Mouse (Mus musculus) testis, postnatal 10 days (tissue): ENCODE measurements around the gene Mrrf.

ENCODE experiments used
- DNase-seq: peaks from one replicate; pipeline ENCODE4 v3.0.0; 2021; ENCODE audit warnings: low spot score

The Mrrf gene

DNA sequence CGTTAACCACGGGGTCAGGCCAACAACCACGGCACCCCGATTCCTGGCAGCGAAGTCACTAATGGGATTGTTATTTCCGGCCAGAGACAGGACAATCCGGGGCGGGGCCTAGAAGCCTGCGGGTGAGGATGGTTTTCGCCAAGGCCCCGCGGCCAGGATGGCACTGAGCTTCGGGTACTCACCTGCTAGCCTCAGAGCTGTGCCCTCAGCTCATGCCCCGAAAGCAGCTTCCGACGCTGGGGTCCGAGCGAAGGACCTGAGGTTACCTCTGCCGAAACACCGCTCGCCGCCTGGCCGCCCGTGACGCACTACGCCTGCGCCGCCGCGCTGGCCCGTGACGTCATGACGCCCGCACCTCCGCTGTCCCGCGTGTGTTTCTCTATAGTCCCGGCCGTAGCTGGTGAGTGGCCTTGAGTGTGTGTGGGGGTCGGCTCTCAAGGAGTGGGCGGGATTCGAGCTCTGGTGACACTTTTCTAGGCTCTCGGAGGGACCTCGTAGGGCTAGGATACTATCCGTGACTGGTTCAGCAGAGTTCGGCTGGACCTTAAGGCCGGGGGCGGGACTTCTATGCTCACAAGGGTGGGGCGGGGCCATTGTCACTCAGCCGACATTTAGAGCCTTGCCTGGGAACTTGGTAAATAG lies at the start of gene Mrrf, which contains the start of gene Rbm18:
TSS of gene Mrrf (plus strand) at position 90 of the 642 bp plus-strand sequence.
TSS of gene Rbm18 (minus strand) at position 474 of the 642 bp plus-strand sequence.
- peak; percentile 95 for DNase-seq

DNA sequence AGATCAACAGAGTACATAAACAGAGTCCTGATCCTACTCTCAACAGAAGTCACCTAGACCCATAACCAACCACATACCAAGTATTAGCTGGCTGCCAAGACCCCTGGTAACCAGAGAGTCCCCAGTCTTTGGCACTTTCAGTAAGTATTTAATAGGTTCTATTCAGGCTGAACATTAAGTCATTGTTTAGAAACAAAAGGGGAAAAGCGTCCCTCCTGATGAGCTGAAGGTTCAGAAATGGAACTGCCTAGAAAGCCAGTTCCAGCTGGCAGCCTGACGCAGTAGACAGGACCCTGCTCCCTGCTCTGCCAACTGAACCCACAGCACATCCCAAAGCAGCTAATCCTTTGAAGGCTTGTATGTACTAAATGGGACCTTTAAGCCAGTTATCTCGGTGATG lies 47.0 kb upstream of the Mrrf start:
- DNase-seq: no peak

DNA sequence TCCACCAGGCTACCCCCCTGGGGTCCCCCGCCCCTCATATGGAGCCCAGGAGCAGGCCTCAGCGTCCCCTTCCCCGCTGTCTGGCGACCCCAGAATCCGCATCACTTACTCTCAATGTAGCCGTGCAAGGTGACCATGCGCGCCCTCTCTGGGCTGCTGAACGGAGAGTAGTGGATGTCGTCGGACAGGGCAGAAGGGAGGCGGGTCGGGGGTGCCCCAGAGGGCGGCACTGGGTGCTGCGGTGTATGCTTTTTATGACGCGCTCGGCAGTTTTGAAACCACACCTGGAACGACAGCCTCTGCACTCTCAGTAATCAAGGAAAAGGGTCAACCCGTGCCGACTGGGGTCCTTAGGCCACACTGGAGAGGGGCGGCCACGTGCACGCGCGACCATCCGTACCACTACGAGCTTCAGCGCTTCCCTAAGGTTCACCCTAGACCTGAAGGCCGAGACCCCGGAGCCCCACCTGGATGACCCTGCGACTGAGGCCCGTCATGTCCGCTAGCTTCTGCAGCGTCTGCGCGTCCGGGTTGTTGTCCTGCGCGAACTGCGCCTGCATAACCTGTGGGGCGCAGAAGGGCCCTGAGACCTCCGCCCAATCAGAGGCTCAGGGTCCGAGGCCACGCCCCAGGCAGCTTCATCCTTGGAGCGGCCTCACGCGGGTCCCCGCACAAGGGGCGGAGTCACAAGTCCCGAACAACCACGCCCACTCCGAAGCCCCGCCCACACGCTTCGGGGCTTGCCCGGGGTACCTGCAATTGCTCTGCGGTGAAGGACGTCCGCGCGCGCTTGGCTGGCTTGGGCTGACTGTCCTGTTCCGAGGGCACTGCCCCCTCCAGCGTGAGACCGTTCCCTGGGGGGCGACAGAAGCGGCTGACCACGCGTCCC lies 45.1 kb upstream of the Mrrf start:
- DNase-seq: peak; percentile 85

DNA sequence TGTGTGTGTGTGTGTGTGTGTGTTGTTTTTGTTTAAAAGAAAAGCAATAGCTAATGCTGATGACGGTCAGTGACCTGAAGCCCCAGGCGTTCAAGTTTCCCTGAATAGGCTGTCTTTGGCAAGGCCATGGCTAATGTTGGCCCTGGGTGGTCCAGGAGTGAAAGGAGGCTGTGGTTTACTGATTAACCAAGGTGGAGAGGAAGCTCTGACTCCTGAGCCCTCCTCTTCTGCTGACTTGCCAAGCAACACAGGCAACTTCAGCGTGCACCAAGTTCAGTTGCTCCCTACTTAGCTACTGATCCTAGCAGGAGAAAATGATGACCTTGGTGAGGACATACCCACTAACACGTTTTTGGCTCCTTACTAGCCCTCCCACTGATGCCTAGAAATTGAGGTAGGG lies 43.4 kb upstream of the Mrrf start:
- DNase-seq: no peak

DNA sequence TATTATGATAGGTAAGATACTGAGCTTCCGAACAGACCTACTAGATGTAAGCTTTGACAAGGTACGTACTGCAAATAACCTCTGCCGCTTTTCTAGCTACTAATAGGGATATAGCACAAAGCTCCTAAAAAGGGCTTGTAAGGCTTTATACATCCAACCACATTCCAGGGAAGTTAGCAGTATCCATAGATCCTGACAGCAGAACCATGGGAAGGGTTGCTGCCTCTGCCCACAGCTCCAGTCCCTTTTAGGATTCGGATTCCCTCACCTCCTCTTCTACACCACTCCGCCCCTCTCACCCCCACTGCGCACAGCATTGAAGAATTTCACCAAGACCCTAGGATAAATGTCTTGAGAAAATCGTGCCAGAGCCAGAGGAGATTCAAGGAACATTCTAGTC lies 42.9 kb upstream of the Mrrf start:
- no peak for DNase-seq

DNA sequence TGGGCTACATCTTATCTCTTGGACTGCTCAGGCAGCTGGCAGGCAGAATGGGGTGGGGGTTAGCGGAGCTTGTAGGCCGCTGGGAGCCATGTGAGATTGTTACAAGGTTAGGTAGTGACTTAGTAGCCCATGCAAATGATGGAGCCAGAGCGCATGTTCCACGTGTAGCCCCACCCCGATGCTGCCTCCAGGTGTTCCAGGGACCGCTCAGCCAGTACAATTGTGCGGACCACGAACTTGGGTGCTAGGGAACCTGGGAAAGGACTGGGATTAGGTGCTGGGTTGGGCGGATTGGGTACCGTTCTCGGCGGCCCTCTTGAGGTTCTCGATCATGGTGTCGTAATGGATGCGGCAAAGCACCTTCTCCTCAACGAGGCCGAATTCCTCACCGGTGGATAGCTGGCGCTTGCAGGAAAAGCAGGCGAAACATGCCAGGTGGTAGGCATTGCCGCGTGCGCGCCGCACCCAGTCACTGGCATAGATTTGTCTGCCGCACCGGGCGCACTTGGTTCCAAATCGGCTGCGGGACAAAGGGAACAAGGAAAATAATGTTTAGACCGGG lies 42.2 kb upstream of the Mrrf start:
- DNase-seq: no peak

DNA sequence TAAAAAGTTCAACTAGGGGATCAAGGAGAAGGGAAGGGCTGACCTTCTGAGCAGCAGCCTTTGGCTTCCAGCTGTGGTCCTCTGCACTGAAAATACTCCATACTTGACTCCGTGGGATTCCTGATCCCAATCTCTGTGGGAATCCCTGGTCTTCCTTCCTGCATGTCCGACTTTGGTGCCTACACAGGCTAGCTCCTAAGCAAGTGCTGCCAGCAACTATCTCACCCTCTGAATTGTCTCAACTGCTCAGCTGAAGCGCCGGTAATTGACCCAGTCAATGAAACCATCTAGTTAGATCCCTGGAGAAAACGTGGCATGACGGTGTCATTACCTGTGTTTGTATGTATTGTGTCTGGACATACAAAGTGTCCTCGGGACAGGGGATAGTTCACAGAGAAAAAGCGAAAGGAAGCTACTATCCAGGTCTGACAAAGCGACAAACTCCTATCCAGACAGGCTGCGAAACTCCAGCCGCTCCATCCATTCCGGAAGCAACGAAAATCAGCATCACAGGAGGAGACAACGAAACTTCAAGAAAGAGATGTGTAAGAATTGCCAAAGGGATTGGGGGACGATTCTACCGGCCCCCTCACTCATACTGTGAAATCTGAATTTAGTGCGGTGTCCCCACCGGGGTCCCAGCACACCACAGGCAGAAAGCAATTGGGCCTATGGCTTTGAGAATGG lies 38.9 kb upstream of the Mrrf start:
- no peak for DNase-seq

DNA sequence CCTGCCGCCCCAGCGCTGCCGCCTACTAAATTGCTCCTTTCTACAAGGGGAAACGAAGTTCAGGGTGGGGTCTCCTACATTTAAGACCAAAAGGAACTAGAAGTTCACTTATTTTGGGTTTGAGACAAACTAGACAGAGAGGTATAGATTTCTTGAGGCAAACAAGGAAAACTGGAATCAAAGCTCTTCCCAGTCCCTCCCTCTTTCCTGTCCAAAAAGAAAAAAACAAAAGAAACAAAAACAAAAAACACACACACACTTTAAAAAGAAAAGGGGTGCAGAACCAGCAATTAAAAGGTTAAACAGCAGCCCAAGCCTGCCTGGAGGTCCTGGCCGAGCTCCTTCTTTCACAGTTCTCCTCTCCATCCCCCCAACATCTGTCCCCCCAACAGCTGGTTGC lies 38.2 kb upstream of the Mrrf start:
- no peak for DNase-seq

DNA sequence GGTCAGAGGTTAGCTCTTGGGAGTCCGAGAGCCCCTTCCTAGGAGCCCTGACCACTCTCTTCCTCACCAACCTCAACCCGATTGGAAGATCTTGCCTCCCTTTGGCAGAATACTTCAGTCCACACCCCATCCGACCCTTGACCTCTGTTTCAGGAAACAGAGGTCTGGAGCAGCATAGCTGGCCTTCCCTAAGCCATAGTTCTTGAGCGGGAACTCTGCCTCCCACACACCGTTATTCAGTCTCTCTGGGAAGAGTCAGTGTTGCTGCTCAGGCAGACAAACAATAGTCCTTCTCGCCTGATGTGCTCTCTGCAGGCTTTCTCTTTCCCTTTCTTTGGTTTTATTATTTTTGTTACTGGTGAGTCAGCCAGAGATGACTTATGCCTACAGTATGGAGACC lies 36.5 kb upstream of the Mrrf start:
- DNase-seq: no peak

DNA sequence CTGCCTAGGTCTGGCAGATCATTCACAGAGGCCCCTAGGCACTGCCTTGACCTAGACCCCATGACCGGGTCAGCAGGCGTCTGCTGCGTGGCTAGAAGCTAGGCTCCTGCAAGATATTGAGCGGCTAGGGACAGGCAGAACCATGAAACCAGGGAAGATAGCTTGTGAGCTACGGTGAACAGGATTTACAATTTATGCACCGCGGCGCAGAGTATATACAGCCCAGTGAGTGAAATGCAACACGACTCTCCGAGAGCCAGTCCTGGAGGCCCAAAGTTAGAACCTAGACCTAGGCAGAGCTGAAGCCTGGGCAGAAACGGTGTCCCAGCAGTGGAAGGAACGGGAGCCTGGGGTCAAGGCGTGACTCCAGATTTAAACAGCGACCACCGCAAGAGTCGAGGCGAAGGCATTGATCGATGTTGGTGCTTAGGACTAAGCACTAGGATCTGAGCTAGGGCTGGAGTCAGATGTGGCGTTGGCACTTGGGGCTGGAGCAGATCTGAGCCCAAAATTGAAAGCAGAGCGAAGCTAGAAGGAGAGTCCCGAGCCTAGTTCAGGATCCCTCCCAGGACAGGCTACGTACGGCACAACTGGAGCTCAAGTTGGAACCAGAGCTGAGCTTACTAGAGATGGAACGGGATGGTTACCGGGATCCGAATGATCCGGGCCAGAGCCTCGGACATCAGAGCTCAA lies 34.2 kb upstream of the Mrrf start:
- no peak for DNase-seq

DNA sequence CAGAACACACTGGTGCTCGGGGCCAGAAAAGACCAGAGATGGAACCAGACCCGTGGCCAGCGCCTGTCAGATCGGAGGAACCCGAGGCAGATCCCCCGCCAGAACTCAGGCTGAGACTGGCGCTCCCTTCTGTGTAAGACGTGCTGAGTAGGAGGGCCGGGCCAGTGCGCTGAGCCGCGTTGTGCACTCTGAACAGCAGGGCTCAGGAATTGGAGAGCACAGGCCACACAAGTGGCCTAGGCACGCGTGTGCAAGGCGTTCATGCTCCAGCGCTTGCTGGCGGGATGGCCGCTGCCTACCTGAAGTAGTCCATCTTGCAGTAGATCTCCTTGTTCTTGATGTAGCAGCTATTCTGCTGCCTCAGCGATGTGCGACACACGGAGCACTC lies 33.6 kb upstream of the Mrrf start:
- no peak for DNase-seq

DNA sequence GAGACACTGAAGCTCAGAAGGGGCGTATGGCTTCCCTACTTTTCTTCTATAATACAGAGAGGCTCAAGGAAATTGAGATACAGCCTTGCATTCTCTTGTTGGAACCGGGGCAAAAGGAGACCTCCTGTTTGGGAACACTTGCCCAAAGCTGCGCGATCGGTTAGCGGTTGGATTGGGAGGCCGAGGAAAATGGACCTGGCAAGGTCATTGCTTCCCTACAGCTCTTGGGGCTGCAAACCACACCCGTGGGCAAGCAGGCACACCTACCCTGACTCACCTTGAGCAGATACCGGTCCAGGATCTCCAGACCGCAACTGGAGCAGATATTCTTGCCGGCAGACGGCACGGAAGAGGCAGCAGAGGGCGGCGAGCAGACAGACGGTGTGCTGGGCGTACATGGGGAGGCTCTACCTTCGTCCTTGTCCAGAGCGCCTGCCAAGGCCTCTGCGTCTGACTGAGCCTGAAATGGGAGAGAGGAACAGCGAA lies 33.1 kb upstream of the Mrrf start:
- no peak for DNase-seq

DNA sequence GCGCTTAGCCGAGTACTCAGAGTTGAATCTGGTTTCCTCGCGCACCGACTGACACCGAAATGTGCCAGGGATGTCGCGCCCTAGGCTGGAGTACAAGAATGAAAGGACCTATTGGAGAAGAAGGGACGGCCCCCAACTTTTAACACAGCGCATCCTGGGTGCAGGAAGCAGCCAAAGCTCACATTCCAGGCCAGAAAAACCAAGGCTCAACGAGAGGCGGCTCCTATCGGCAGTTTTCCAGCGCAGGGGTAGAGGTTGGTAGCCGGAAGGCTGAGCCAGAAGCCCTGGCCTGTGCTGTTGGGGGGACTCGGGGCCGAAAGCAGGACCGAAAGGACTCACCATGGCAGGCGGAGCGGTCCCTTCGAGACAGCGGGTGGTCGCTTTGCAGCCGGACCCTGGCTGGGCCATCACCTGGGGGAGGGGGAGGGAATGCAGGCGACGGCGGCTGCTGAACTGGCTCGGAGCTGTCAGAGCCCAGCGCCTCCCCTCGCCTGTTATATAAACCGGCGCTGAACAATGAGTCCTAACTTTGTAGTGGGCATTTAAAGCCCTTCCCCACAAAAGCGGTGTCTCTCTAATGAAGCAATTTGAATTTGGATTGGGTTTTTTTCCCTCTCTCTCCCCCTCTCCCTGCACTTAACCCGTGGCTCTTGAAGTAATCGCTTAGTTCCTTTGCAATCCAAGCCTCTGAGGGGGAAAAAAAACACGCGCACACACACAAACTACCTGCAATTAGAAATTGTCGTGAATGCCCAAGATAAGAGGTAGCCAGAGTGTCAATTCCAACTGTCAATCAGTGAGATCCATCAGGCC lies 32.4 kb upstream of the Mrrf start:
- DNase-seq: no peak

DNA sequence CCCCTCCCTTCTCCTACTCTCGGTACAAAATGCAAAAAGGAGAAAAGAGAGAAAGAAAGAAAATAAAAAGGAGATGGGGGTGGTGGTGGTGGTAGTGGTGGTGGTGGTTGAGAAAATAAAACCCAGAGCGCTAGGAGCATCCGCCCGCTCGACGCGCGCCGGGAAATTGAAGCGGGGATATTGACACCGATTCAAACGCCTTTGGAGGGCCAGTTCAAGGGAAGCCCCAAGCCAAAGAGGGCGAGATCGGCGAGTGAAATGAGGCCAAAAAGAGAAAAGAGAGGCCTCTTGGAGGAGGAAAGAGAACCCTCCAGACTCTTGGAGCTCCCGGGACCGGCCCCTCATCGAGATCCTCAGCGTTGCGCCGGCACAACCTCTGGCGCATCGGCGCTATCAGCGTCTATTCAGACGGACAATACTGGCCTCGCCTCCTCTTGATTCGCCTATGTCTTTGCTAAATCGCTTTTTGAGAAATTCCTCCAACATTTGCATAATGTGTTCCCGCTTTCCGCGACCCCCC lies 31.7 kb upstream of the Mrrf start:
- DNase-seq: no peak

DNA sequence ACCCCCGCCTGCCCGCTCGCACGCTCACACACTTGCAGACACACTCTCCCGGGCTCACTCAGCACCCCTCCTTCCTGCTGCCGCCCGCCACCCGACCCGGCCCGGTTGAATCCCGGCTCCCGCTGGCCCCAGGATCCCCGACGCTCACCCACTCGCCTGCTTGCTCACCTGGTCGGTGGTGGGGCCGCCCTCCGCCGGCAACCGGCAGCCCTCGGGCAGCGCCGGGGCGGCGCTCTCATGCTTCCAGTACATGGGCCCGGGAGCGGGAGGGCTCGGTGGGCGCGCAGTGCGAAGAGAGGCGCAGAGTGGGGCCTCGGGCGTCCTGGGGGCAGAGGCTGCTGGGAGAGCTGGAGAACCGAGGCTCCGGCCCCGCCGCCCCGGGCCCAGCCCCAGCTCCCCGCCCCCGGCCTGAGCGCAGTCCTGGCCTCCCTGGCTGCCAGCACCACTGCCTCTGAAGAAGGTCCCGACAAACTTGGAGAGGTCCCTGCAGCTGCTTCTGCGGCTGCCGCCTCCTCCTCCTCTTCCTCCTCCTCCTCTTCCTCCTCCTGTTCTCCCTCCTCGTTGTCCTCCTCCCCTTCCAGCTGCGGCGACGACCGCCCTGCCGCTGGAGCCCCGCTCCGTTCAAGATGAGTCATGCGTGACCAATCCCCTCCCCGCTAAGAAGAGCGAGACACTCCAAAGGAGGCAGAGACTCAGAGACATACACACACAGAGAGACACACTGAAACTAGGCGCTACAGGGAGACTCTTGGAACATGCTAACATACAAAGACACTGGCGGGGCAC lies 31.0 kb upstream of the Mrrf start, which contains the start of gene Lhx6:
TSS of gene Lhx6 (minus strand) at position 453 of the 786 bp plus-strand sequence.
- no peak for DNase-seq

DNA sequence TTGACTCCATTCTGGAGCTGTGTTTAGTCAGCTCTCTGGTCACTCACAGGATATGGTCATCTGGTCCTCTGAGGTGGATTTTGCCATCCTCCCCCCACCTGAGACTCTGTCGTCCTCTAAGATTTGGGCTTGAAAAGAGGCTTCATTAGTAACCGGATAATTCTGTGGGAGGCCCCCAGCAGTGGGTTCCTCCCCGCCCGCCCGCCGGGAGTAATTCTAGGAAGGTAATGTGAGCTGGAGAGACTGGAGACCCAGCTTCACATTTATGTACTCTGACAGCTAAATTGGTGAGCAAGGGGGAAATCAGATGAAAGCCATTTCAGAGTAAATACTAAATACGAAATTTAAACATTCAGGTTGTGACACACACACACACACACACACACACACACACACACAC lies 27.6 kb upstream of the Mrrf start:
- DNase-seq: no peak

DNA sequence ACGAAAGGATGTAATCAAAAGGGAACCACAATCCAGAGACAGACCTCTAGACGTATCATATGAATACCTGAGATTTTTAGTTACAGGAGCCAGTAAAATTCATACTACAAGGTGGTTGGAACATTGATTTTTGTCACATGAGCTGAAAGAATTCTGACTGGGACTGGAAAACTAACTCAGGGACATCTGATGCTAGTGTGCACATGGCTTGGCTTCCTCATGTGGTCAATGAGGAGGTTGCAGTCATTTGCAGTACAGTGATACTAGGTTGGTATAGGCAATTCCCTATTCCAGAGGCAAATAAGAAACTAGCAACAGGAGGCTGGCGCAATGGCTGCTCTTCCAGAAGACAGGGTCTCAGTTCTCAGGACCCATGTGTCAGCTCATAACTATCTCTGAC lies 23.6 kb upstream of the Mrrf start:
- DNase-seq: no peak

DNA sequence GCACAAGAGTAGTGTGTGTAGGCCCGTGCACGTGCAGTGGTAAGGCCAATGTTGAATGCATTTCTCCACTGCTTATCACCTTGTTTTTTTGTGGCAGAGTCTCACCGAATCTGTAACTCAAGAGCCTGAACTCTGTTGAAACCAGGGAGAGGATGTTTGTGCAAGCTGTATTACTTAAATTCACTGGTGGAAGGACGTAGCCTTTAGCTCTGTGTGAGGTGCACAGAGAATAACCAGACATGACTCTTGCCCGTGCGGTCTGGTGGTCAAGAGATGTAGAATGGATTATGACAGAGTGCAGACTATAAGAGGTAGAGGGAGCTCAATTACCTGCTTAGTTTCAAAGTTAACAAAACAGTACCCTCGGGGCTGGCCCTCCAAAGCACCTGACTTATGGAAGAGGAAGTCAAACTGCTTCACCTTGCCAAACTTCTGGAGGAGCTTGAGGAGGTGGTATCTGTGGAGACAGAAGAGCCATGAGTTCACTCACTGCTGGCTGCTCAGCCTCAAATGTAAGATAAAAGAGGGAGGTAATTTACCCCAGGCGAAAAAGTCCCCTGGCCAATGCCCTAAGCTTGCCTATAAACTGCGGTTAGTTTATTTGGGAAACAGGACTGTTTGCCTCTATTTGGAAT lies 9.3 kb upstream of the Mrrf start:
- DNase-seq: no peak

DNA sequence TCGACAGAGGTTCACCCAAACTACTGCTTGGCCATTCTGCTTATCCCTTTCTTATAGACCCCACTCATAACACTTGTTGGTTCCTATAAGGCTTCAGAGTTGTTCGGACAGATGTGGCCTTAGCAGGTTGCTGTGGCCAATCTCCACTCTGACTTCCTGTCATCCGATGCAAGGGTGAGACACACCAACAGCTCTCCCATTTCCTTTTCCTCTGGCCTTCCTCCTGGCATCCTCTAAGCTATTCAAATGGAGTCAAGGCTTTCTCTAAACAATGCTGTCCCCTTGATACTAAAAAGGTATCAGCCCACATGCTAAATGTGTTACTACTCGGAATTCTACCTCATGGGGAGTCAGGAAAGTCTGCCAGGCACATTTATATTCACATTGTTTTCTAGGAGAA lies 8.2 kb upstream of the Mrrf start:
- DNase-seq: no peak
